Mouse (Mus musculus) B cell, adult 67 days (primary cell): ENCODE results near the gene Vmn2r115. TPM values are rescaled to one million over a fixed set of nuclear protein-coding genes. Genes with fewer than 3 reads are reported as not detected.

Experiments used
- total RNA-seq, 2 experiments: library from RNA; stranded (reverse); gene quantifications; 4 replicates each; pipeline ENCODE4 v1.2.4; 2023

Gene Vmn2r115
- total RNA-seq = not detected

GRCm38 (mm10) chr17:23343441-23343840 is at the start of gene Vmn2r115:
Gene Vmn2r115 (plus strand): TSS chr17:23343741.

GRCm38 (mm10) chr17:23312437-23312836 is 31.1 kb upstream of the Vmn2r115 start, which contains the start of gene Vmn2r114:
Gene Vmn2r114 (minus strand): TSS chr17:23312537.

DNA sequence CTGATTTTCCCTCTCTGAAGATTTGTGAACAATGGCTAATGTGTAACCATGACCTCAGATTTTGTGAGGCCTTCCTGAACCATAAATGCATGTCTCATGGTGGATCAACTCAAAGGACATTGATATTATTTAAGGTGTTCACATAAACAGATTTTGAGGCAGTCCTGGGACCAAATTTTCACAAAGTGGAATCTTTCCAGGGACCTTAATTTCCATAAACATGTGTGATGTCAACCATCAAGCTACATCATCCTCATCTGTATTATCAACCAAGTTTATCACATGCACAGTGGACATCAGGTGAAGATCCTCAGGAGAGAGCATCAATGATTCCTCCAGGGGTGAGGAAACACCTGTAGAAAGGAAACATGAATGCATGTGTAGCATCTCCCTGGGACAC is 40.8 kb downstream of the Vmn2r115 start, which contains the start of gene Vmn2r116:
Gene Vmn2r116, plus strand, starts transcription at position 301 of the 400 bp plus-strand sequence.

Other genes with a start within 250 kb of the Vmn2r115 start
- 10 to 100 TPM; 10.5 to 11.7 TPM for gene Zfp40, start 150.5 kb upstream of the Vmn2r115 start, total RNA-seq
- gene Vmn2r114, start 31.2 kb upstream of the Vmn2r115 start, total RNA-seq = not detected
- gene Vmn2r116, start 40.9 kb downstream of the Vmn2r115 start, total RNA-seq = not detected
- not detected for gene Vmn2r117, start 136.0 kb downstream of the Vmn2r115 start, total RNA-seq
- 10 to 100 TPM in 1 of 2 experiments, 1 to 10 TPM in 1; 8.3 to 11.5 TPM for gene Zfp213, start 220.5 kb downstream of the Vmn2r115 start, total RNA-seq